Mouse (Mus musculus) adrenal gland, postnatal 14 days (tissue): Measurements from ENCODE around the gene Scgb1c1. TPM values are rescaled to one million over a fixed set of nuclear protein-coding genes. Genes with fewer than 3 reads are reported as not detected.
A peak's percentile ranks its signal among the peaks of the same experiment; 100 is the strongest.
"Not testable (repeated sequence)": the region's sequence is repeated elsewhere in the genome, so short reads cannot be mapped to it uniquely, and the experiment has no call there.

Experiments
- DNase-seq: peaks from one replicate; pipeline ENCODE4 v3.0.0; 2021; ENCODE audit warnings: mixed read lengths
- total RNA-seq: library from RNA; stranded (reverse); gene quantifications from 2 replicates; pipeline ENCODE4 v1.2.3, GENCODE M21; 2021

The Scgb1c1 gene
- total RNA-seq, 1 experiment from 2014 or later = not detected

GRCm38 (mm10) chr7:140880865-140881515 lies 35.6 kb downstream of the Scgb1c1 start:
- DNase-seq = no peak

- peak; percentile 97 for DNase-seq
Observed at GRCm38 (mm10) chr7:140881696-140882468, 36.5 kb downstream of the Scgb1c1 start, which contains the start of the genes Psmd13 and Sirt3. Psmd13 (plus strand) TSS chr7:140881968. Sirt3 (minus strand) TSS chr7:140882309.

GRCm38 (mm10) chr7:140882469-140882803 lies 37.1 kb downstream of the Scgb1c1 start:
- no peak for DNase-seq

GRCm38 (mm10) chr7:140890636-140891035 lies 45.3 kb downstream of the Scgb1c1 start:
- not testable (repeated sequence) for DNase-seq

- DNase-seq = no peak
Observed at GRCm38 (mm10) chr7:140894031-140894430, 48.7 kb downstream of the Scgb1c1 start.

- no peak for DNase-seq
Observed at GRCm38 (mm10) chr7:140894611-140895010, 49.3 kb downstream of the Scgb1c1 start.

Other genes starting within 250 kb of the Scgb1c1 start
- gene Olfr46, start 244.3 kb upstream of the Scgb1c1 start, total RNA-seq = not detected in 2 replicates
- gene Olfr61, start 216.6 kb upstream of the Scgb1c1 start, total RNA-seq = not detected in 2 replicates
- not detected in 2 replicates for gene Olfr53, start 199.1 kb upstream of the Scgb1c1 start, total RNA-seq
- gene Olfr539, start 185.6 kb upstream of the Scgb1c1 start, total RNA-seq = not detected in 2 replicates
- not detected in 2 replicates for gene Olfr45, start 163.6 kb upstream of the Scgb1c1 start, total RNA-seq
- not detected in 2 replicates for gene Olfr541, start 148.3 kb upstream of the Scgb1c1 start, total RNA-seq
- 83.0 and 573 TPM in 2 replicates for gene Cyp2e1, start 81.8 kb upstream of the Scgb1c1 start, total RNA-seq
- gene Syce1, start 57.7 kb upstream of the Scgb1c1 start, total RNA-seq = not detected in 2 replicates
- 1.9 and 2.6 TPM in 2 replicates for gene Zfp941, start 23.4 kb upstream of the Scgb1c1 start, total RNA-seq
- gene Urah, start 10.5 kb upstream of the Scgb1c1 start, total RNA-seq = 1.4 and 31.0 TPM in 2 replicates
- not detected in 2 replicates for gene Odf3, start 2.3 kb downstream of the Scgb1c1 start, total RNA-seq
- 0.89 TPM in 1 of 2 replicates, not detected in the other for gene Gm45785, start 10.8 kb downstream of the Scgb1c1 start, total RNA-seq
- gene Ric8a, start 11.4 kb downstream of the Scgb1c1 start, total RNA-seq = 44.8 and 61.1 TPM in 2 replicates
- 27.4 and 32.1 TPM in 2 replicates for gene Bet1l, start 12.0 kb downstream of the Scgb1c1 start, total RNA-seq
- 114 TPM in 2 replicates for gene Psmd13, start 36.4 kb downstream of the Scgb1c1 start, total RNA-seq
- 63.5 and 64.7 TPM in 2 replicates for gene Sirt3, start 36.8 kb downstream of the Scgb1c1 start, total RNA-seq
- gene Cox8b, start 54.9 kb downstream of the Scgb1c1 start, total RNA-seq = 3,010 and 3,145 TPM in 2 replicates
- 1.5 and 6.6 TPM in 2 replicates for gene Nlrp6, start 75.4 kb downstream of the Scgb1c1 start, total RNA-seq
- 26.9 and 28.9 TPM in 2 replicates for gene Pgghg, start 95.8 kb downstream of the Scgb1c1 start, total RNA-seq
- gene Ifitm5, start 104.7 kb downstream of the Scgb1c1 start, total RNA-seq = 0.63 and 1.4 TPM in 2 replicates
- 1.1 TPM in 1 of 2 replicates, not detected in the other for gene Gm45717, start 110.4 kb downstream of the Scgb1c1 start, total RNA-seq
- gene Ifitm2, start 110.4 kb downstream of the Scgb1c1 start, total RNA-seq = 458 and 515 TPM in 2 replicates
- gene Ifitm1, start 121.7 kb downstream of the Scgb1c1 start, total RNA-seq = 7.3 and 13.5 TPM in 2 replicates
- gene Ifitm3, start 165.2 kb downstream of the Scgb1c1 start, total RNA-seq = 124 and 169 TPM in 2 replicates
- 0.89 and 1.4 TPM in 2 replicates for gene Ifitm6, start 172.4 kb downstream of the Scgb1c1 start, total RNA-seq
- not detected in 2 replicates for gene Gm17387, start 183.6 kb downstream of the Scgb1c1 start, total RNA-seq
- gene B4galnt4, start 215.6 kb downstream of the Scgb1c1 start, total RNA-seq = 1.4 and 2.7 TPM in 2 replicates
- 0.96 and 3.5 TPM in 2 replicates for gene Pkp3, start 232.7 kb downstream of the Scgb1c1 start, total RNA-seq